In the genomic region with DNA sequence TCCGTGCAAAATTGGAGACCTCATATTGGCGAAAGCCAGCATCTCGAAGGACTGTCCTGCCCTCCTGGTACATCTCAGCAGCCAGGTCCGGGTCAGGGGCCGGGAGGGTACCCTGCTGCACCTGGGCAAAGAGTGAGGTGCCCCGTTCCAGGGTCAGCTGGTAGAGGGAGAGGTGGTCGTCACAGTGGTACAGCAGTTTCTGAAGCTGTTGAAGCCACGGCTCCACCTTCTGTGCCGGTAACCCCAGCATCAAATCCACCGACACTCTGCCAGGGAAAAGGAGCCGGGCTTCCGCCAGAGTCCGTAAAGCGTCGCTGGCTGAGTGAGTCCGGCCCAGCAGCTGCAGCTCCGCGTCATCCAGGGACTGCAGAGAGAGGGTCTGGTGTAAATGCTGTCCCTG, we compare ENCODE assay signal across 9 mouse cellular contexts. TPM values are rescaled to one million over a fixed set of nuclear protein-coding genes. Genes with fewer than 3 reads are reported as not detected.
DNase-seq lines count a peak whose midpoint lies in the region; ATAC-seq and TF ChIP-seq lines count a peak whose summit lies in the region.
"Had no signal": no experiment of that assay in that cellular context is flagged by ENCODE, and none has a peak within 500 bp of the region (broad histone marks: within the 10 kb centered on the region; RNA-seq: fewer than 3 reads in every experiment).

No protein-coding gene starts in this region.

- peak overlapping the region; percentile 34; the same call in 1 of the 2 replicates for H3K9ac ChIP-seq in forebrain, embryonic 13.5 days
- H3K9ac ChIP-seq: liver, embryonic 13.5 days had no signal

- peak overlapping the region; percentile 39 for H3K4me2 ChIP-seq in forebrain, embryonic 13.5 days
- H3K4me2 ChIP-seq: liver, embryonic 13.5 days had no signal

- no peaks in the 10 kb centered on the region for H3K9me3 ChIP-seq in forebrain, embryonic 13.5 days (replicated peaks)
- no peaks in the 10 kb centered on the region for H3K9me3 ChIP-seq in limb, embryonic 10.5 days (replicated peaks)
- H3K9me3 ChIP-seq: liver, embryonic 13.5 days had no signal

- intact Hi-C loops in gastrocnemius, postnatal 36 days (cut with DNase I) = loop anchor here (5.0 kb wide), 2 partner anchors 122 to 202 kb away; no protein-coding TSS in a partner anchor

- 49% methylated on average over 18 of the region's 18 CpGs for WGBS in forebrain, embryonic 13.5 days
- 48% methylated on average over 18 of the region's 18 CpGs for WGBS in limb, embryonic 10.5 days
- WGBS in kidney, adult 2 months = 66% methylated on average over 18 of the region's 18 CpGs

- ATAC-seq in forebrain, embryonic 13.5 days = no peak
- no peak for ATAC-seq in CD4-positive, CD25-positive, alpha-beta regulatory T cell, adult 4 months

- TF ChIP-seq POLR2A in kidney, adult 2 months (IDR thresholded peaks at IDR 0.05; ENCODE audit: low read depth, low read length) = no peak

- H3K4me3 ChIP-seq in forebrain, embryonic 13.5 days = no peak overlapping the region
- peak overlapping the region; percentile 31 for H3K4me3 ChIP-seq in limb, embryonic 10.5 days
- H3K4me3 ChIP-seq in kidney, adult 2 months (ENCODE audit: insufficient read depth, low read depth, low read length) = no peak overlapping the region
- H3K4me3 ChIP-seq: liver, embryonic 13.5 days had no signal

- DNase-seq in gastrocnemius, postnatal 25 days = peak; percentile 27
- DNase-seq in gastrocnemius, postnatal 36 days = no peak
- peak; percentile 53 for DNase-seq in cerebellum, adult 11-12 months
- peak; percentile 34 for DNase-seq in limb, embryonic 10.5 days (ENCODE audit: low spot score)
- DNase-seq in spleen, adult 18-20 months = no peak
- no peak for DNase-seq in kidney, adult 2 months

- H3K36me3 ChIP-seq in forebrain, embryonic 13.5 days (ENCODE audit: poor library complexity, severe bottlenecking) = 0 out of 2 replicates have a peak, but pooled peaks cover 8% of the 10 kb centered on the region
- peaks cover 19% of the 10 kb centered on the region for H3K36me3 ChIP-seq in limb, embryonic 10.5 days
- no peaks in the 10 kb centered on the region for H3K36me3 ChIP-seq in kidney, adult 2 months (ENCODE audit: control insufficient read depth, insufficient read depth, low read length)
- H3K36me3 ChIP-seq: liver, embryonic 13.5 days had no signal

- no peak overlapping the region for H3K27ac ChIP-seq in forebrain, embryonic 13.5 days
- peak overlapping the region; percentile 38; the same call in 1 of the 2 replicates for H3K27ac ChIP-seq in limb, embryonic 10.5 days
- H3K27ac ChIP-seq in kidney, adult 2 months (ENCODE audit: insufficient read depth, low read depth, low read length) = no peak overlapping the region
- H3K27ac ChIP-seq: liver, embryonic 13.5 days had no signal

- no peaks in the 10 kb centered on the region for H3K27me3 ChIP-seq in forebrain, embryonic 13.5 days
- no peaks in the 10 kb centered on the region for H3K27me3 ChIP-seq in limb, embryonic 10.5 days (ENCODE audit: low read depth, poor library complexity, severe bottlenecking)
- no peaks in the 10 kb centered on the region for H3K27me3 ChIP-seq in kidney, adult 2 months (replicated peaks; ENCODE audit: control insufficient read depth, insufficient read depth, low read length)
- H3K27me3 ChIP-seq: liver, embryonic 13.5 days had no signal

- TF ChIP-seq CTCF in kidney, adult 2 months (conservative IDR thresholded peaks at IDR 0.05; ENCODE audit: insufficient read depth, insufficient read length, low read depth, low read length) = no peak

- H3K4me1 ChIP-seq in forebrain, embryonic 13.5 days = peaks cover 16% of the 10 kb centered on the region
- H3K4me1 ChIP-seq in limb, embryonic 10.5 days = peaks cover 28% of the 10 kb centered on the region
- no peaks in the 10 kb centered on the region for H3K4me1 ChIP-seq in kidney, adult 2 months (ENCODE audit: control insufficient read depth, insufficient read depth, low read length)

RNA-seq across cellular contexts. Expression of gene Rsad1, which starts 4.6 kb away (rescaled TPM):
- 1 to 10 TPM; 2.6 to 4.1 TPM for total RNA-seq in gastrocnemius, postnatal 25 days (2021)
- 1 to 10 TPM; 3.3 to 3.9 TPM for total RNA-seq in gastrocnemius, postnatal 36 days (2021)
- 3.1 and 3.7 TPM in 2 replicates for polyA plus RNA-seq in forebrain, embryonic 13.5 days (2015; fragmentation: Nextera tagmentation; extraction: Ambion mirVana)
- 3.0 and 4.5 TPM in 2 replicates for polyA plus RNA-seq in limb, embryonic 10.5 days (2016; fragmentation: Nextera tagmentation; extraction: Ambion mirVana)
- polyA plus RNA-seq in CD4-positive, CD25-positive, alpha-beta regulatory T cell, adult 4 months (2017; shearing (Covaris generic)) = 1 to 10 TPM in 1 of 2 experiments, under 1 TPM in 1; 0.78 to 1.7 TPM
- 8.6 and 10.1 TPM in 2 replicates for polyA plus RNA-seq in kidney, adult 2 months (2012; rRNA removed)

RNA-seq across cellular contexts. Expression of gene Chad, which starts 20.4 kb away (rescaled TPM):
- 10 to 100 TPM in 1 of 2 experiments, 1 to 10 TPM in 1; 5.4 to 17.5 TPM for total RNA-seq in gastrocnemius, postnatal 25 days (2021)
- total RNA-seq in gastrocnemius, postnatal 36 days (2021) = 10 to 100 TPM; 14.7 to 16.3 TPM
- polyA plus RNA-seq in forebrain, embryonic 13.5 days (2015; fragmentation: Nextera tagmentation; extraction: Ambion mirVana) = 0.14 and 0.19 TPM in 2 replicates
- polyA plus RNA-seq in limb, embryonic 10.5 days (2016; fragmentation: Nextera tagmentation; extraction: Ambion mirVana) = 0.11 and 0.30 TPM in 2 replicates
- polyA plus RNA-seq in CD4-positive, CD25-positive, alpha-beta regulatory T cell, adult 4 months (2017; shearing (Covaris generic)) = under 1 TPM; 0.26 to 0.73 TPM
- 0.10 and 0.22 TPM in 2 replicates for polyA plus RNA-seq in kidney, adult 2 months (2012; rRNA removed)
- polyA plus RNA-seq: liver, embryonic 13.5 days had no signal

RNA-seq across cellular contexts. Expression of gene Mycbpap, which starts 22.9 kb away (rescaled TPM):
- total RNA-seq in gastrocnemius, postnatal 25 days (2021) = not detected
- not detected for total RNA-seq in gastrocnemius, postnatal 36 days (2021)
- 2.2 and 2.5 TPM in 2 replicates for polyA plus RNA-seq in forebrain, embryonic 13.5 days (2015; fragmentation: Nextera tagmentation; extraction: Ambion mirVana)
- 2.7 and 5.0 TPM in 2 replicates for polyA plus RNA-seq in limb, embryonic 10.5 days (2016; fragmentation: Nextera tagmentation; extraction: Ambion mirVana)
- not detected for polyA plus RNA-seq in CD4-positive, CD25-positive, alpha-beta regulatory T cell, adult 4 months (2017; shearing (Covaris generic))
- 5.0 TPM in 2 replicates for polyA plus RNA-seq in kidney, adult 2 months (2012; rRNA removed)

RNA-seq across cellular contexts. Expression of gene Epn3, which starts 44.6 kb away (rescaled TPM):
- total RNA-seq in gastrocnemius, postnatal 25 days (2021) = under 1 TPM; 0.08 to 0.43 TPM
- total RNA-seq in gastrocnemius, postnatal 36 days (2021) = under 1 TPM; 0.12 to 0.31 TPM
- 0.15 and 0.34 TPM in 2 replicates for polyA plus RNA-seq in forebrain, embryonic 13.5 days (2015; fragmentation: Nextera tagmentation; extraction: Ambion mirVana)
- 3.0 and 3.6 TPM in 2 replicates for polyA plus RNA-seq in limb, embryonic 10.5 days (2016; fragmentation: Nextera tagmentation; extraction: Ambion mirVana)
- polyA plus RNA-seq in CD4-positive, CD25-positive, alpha-beta regulatory T cell, adult 4 months (2017; shearing (Covaris generic)) = not detected
- polyA plus RNA-seq in kidney, adult 2 months (2012; rRNA removed) = 35.6 and 36.4 TPM in 2 replicates

RNA-seq across cellular contexts. Expression of gene Acsf2, which starts 57.2 kb away (rescaled TPM):
- 1 to 10 TPM; 1.6 to 3.3 TPM for total RNA-seq in gastrocnemius, postnatal 25 days (2021)
- total RNA-seq in gastrocnemius, postnatal 36 days (2021) = 1 to 10 TPM; 2.1 to 3.1 TPM
- polyA plus RNA-seq in forebrain, embryonic 13.5 days (2015; fragmentation: Nextera tagmentation; extraction: Ambion mirVana) = 1.4 and 1.8 TPM in 2 replicates
- polyA plus RNA-seq in limb, embryonic 10.5 days (2016; fragmentation: Nextera tagmentation; extraction: Ambion mirVana) = 4.1 and 5.6 TPM in 2 replicates
- 1 to 10 TPM; 1.6 to 2.3 TPM for polyA plus RNA-seq in CD4-positive, CD25-positive, alpha-beta regulatory T cell, adult 4 months (2017; shearing (Covaris generic))
- 29.6 and 36.2 TPM in 2 replicates for polyA plus RNA-seq in kidney, adult 2 months (2012; rRNA removed)

Comparison
In these comparisons a context has a peak if more than half of its experiments do, and no peak if none do; other contexts are left out.
1. DNase-seq: peak in gastrocnemius, postnatal 25 days (single experiment), cerebellum, adult 11-12 months (single experiment) and limb, embryonic 10.5 days (single experiment); none in gastrocnemius, postnatal 36 days (0 of 2), spleen, adult 18-20 months (0 of 2) and kidney, adult 2 months (single experiment).